Mouse (Mus musculus) heart, adult 2 months (tissue): ENCODE measurements around the gene Vars. TPM values are rescaled to one million over a fixed set of nuclear protein-coding genes. Genes with fewer than 3 reads are reported as not detected.
"Not testable (repeated sequence)": the region's sequence is repeated elsewhere in the genome, so short reads cannot be mapped to it uniquely, and the experiment has no call there.

ENCODE experiments used
- DNase-seq, 2 experiments: peaks; one replicate each; pipeline ENCODE4 v3.0.0; 2021
- H3K27ac ChIP-seq: fragments of 200-600 bp; 2 replicates; pipeline ENCODE4 v1.8.1; 2022
- H3K27me3 ChIP-seq: fragments of 200-500 bp; 2 replicates; pipeline ENCODE4 v1.6.1; 2012; ENCODE audit warnings: mild to moderate bottlenecking, low read length, inconsistent platforms, mixed read lengths; ENCODE audit not compliant: control insufficient read depth, insufficient read depth
- H3K36me3 ChIP-seq: fragments of 200-500 bp; 2 replicates; pipeline ENCODE4 v1.6.1; 2012; ENCODE audit warnings: low read length, inconsistent platforms; ENCODE audit not compliant: control insufficient read depth, insufficient read depth
- H3K4me1 ChIP-seq: fragments of 200-500 bp; 2 replicates; pipeline ENCODE4 v1.6.1; 2011; ENCODE audit warnings: low read length; ENCODE audit not compliant: control insufficient read depth, insufficient read depth
- H3K4me3 ChIP-seq: fragments of 200-600 bp; 2 replicates; pipeline ENCODE4 v1.8.1; 2022
- H3K79me2 ChIP-seq: fragments of 200-500 bp; replicated peaks from 2 replicates; pipeline ENCODE4 v1.6.1; 2012; ENCODE audit warnings: mild to moderate bottlenecking, inconsistent platforms, low read length, moderate library complexity, mixed read lengths; ENCODE audit not compliant: control insufficient read depth, insufficient read depth
- H3K9ac ChIP-seq: fragments of 200-500 bp; 2 replicates; pipeline ENCODE4 v1.6.1; 2012; ENCODE audit warnings: low read depth, mild to moderate bottlenecking, control low read depth, inconsistent platforms, low read length, mixed read lengths
- CTCF ChIP-seq: fragments of 200-600 bp; IDR thresholded peaks from 2 replicates; pipeline ENCODE4 v1.8.1; 2022; ENCODE audit warnings: antibody characterized with exemption, mild to moderate bottlenecking, moderate library complexity
- EP300 ChIP-seq: fragments of 200-500 bp; IDR thresholded peaks from 2 replicates; pipeline ENCODE4 v1.6.1; 2011; ENCODE audit warnings: low read depth, low read length, control low read depth; ENCODE audit not compliant: insufficient read depth
- POLR2A ChIP-seq: fragments of 200-500 bp; IDR thresholded peaks from 2 replicates; pipeline ENCODE4 v1.6.1; 2011; ENCODE audit warnings: mild to moderate bottlenecking, low read depth, low read length, control low read depth; ENCODE audit not compliant: insufficient read depth
- WGBS: fragments of 180-500 bp; shearing (Covaris S2); methylation state at CpG from one replicate; pipeline ENCODE4 v1.1.7; 2018; 5-methylcytosine and 5-hydroxymethylcytosine counted together
- intact Hi-C: fragments of 180-260 bp; cut with DNase I; formaldehyde crosslinking; loops from one replicate; pipeline ENCODE4 v1.15.1; 2025
- polyA plus RNA-seq: library from polyadenylated mRNA; depleted of rRNA; stranded (reverse); fragments of >200 nt; gene quantifications from 2 replicates; pipeline ENCODE4 v1.2.3, GENCODE M21; 2012
- total RNA-seq, 2 experiments: library from RNA; stranded (reverse); gene quantifications; 2 replicates each; pipeline ENCODE4 v1.2.3; 2021

The Vars gene
- total and polyA plus RNA-seq, 3 experiments, result 27.0 to 39.2 (median 28.5) TPM

DNA sequence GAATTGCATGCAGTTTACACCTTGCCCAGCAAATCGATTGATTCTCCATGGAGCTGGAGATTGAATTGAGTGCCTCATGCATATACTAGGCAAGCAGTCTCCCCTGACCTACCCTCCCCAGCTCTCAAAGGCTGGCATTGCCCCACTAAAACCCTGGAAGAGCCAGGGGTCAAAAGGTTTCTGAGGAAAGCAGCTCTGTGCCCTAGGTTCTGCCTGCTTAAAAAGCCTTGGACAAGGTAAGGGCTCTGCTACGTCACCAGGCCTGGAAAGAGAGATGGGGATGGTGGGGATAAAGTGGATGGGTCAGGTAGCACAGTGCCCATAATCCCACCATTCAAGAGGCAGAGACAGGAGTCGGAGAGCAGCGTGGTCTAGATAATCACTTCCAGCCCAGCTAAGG is 46.0 kb upstream of the Vars start:
- intact Hi-C loops, result no loop called here
- no peaks in the 10 kb centered on the region; the same call in 1 of the 2 replicates for H3K4me1 ChIP-seq
- DNase-seq, result no peak
- H3K27me3 ChIP-seq, result no peaks in the 10 kb centered on the region
- 91% methylated on average over 4 of the region's 4 CpGs for WGBS
- no peaks in the 10 kb centered on the region for H3K36me3 ChIP-seq
- H3K4me3 ChIP-seq, result no peak overlapping the region
- no peak for TF ChIP-seq POLR2A
- H3K27ac ChIP-seq, result no peak overlapping the region
- H3K9ac ChIP-seq, result no peak overlapping the region
- H3K79me2 ChIP-seq, result no peaks in the 10 kb centered on the region

- H3K27ac ChIP-seq, result no peak overlapping the region
- H3K79me2 ChIP-seq, result no peaks in the 10 kb centered on the region
- no peak overlapping the region for H3K4me3 ChIP-seq
- no peaks in the 10 kb centered on the region for H3K27me3 ChIP-seq
- H3K4me1 ChIP-seq, result peaks cover 1% of the 10 kb centered on the region; the same call in 1 of the 2 replicates
- DNase-seq, result no peak
- intact Hi-C loops, result no loop called here
- WGBS, result 72% methylated on average over 3 of the region's 3 CpGs
- H3K9ac ChIP-seq, result no peak overlapping the region
- no peaks in the 10 kb centered on the region; the same call in 1 of the 2 replicates for H3K36me3 ChIP-seq
- TF ChIP-seq POLR2A, result no peak
- TF ChIP-seq CTCF, result no peak
- TF ChIP-seq EP300, result no peak
These were observed 44.9 kb upstream of the Vars start for GRCm38 (mm10) chr17:34955884-34956283.

DNA sequence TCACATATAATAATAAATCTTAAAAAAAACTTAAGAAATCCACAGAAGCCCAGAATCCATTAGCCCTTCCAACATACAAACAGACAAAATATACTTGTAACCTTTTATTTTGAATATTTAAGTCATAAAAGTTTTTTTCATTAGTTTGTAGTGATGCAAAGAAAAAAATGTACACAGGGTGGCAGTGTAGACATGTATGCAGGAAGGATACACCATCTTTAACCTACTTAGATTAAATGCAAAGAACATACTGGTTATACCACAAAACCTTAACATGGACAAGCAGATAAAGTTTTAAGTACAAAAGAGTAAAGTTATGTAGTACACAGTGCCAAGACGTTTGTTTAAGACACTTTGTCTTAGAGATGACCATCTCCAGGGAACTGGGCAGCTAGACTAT is 44.4 kb upstream of the Vars start:
- no peaks in the 10 kb centered on the region for H3K79me2 ChIP-seq
- peaks cover 1% of the 10 kb centered on the region; the same call in 1 of the 2 replicates for H3K4me1 ChIP-seq
- TF ChIP-seq POLR2A (no peak), CTCF (peak; percentile 66)
- WGBS, result 19% methylated on average over 1 of the region's 1 CpGs
- H3K27me3 ChIP-seq, result no peaks in the 10 kb centered on the region
- DNase-seq, result no peak
- H3K4me3 ChIP-seq, result no peak overlapping the region
- H3K27ac ChIP-seq, result no peak overlapping the region
- H3K36me3 ChIP-seq, result no peaks in the 10 kb centered on the region; the same call in 1 of the 2 replicates
- H3K9ac ChIP-seq, result no peak overlapping the region
- intact Hi-C loops, result no loop called here

GRCm38 (mm10) chr17:34957291-34957690 is 43.5 kb upstream of the Vars start:
- peak overlapping the region; percentile 49; the same call in 1 of the 2 replicates for H3K9ac ChIP-seq
- intact Hi-C loops, H3K27ac ChIP-seq, DNase-seq, H3K27me3 ChIP-seq, H3K4me3 ChIP-seq, H3K79me2 ChIP-seq, H3K36me3 ChIP-seq, H3K4me1 ChIP-seq: not testable (repeated sequence)
- 8% methylated on average over 34 of the region's 40 CpGs for WGBS

DNA sequence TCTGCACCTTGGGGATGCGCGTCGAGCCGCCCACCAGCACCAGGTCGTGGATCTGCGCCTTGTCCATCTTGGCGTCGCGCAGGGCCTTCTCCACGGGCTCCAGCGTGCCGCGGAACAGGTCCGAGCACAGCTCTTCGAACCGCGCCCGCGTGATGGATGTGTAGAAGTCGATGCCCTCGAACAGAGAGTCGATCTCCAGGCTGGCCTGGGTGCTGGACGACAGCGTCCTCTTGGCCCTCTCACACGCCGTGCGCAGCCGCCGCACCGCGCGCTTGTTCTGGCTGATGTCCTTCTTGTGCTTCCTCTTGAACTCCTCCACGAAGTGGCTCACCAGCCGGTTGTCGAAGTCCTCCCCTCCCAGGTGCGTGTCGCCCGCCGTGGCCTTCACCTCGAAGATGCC is 42.8 kb upstream of the Vars start:
- intact Hi-C loops, H3K4me3 ChIP-seq, H3K27ac ChIP-seq, DNase-seq, H3K79me2 ChIP-seq, H3K9ac ChIP-seq, H3K27me3 ChIP-seq, H3K4me1 ChIP-seq, H3K36me3 ChIP-seq: not testable (repeated sequence)
- 19% methylated on average over 26 of the region's 40 CpGs for WGBS

DNA sequence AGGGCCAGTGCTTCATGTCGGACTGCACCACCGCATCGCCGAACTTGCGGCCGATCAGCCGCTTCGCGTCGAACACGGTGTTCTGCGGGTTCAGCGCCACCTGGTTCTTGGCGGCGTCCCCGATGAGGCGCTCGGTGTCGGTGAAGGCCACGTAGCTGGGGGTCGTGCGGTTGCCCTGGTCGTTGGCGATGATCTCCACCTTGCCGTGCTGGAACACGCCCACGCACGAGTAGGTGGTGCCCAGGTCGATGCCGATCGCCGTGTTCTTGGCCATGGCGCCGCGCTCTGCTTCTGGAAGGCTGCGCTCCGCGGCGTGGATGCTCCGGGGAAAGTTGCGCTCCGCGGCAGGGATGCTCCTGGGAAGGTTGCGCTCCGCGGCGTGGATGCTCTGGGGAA is 42.1 kb upstream of the Vars start:
- peak in 1 of 2 experiments; percentile 51 for DNase-seq
- H3K4me1 ChIP-seq, intact Hi-C loops, H3K27me3 ChIP-seq, H3K79me2 ChIP-seq, H3K36me3 ChIP-seq: not testable (repeated sequence)
- Histone ChIP-seq H3K4me3 (peak overlapping the region; percentile 53), H3K9ac (peak overlapping the region; percentile 82), H3K27ac (peak overlapping the region; percentile 77)
- 0% methylated on average over 23 of the region's 47 CpGs for WGBS

- Histone ChIP-seq H3K9ac (peak within 1 kb of the TSS; percentile 97), H3K27ac (peak within 1 kb of the TSS; percentile 100), H3K4me3 (peak within 1 kb of the TSS; percentile 80)
- H3K36me3 ChIP-seq, H3K4me1 ChIP-seq, H3K79me2 ChIP-seq, intact Hi-C loops, H3K27me3 ChIP-seq: not testable (repeated sequence)
- TF ChIP-seq EP300, result peak; percentile 89
- TF ChIP-seq POLR2A, result peak; percentile 94
- under 1% methylated on average over 32 of the region's 32 CpGs for WGBS
- DNase-seq, result peak; percentile 92 to 95
These were observed 41.5 kb upstream of the Vars start, which contains the start of gene Hspa1b for GRCm38 (mm10) chr17:34959130-34959778. Gene Hspa1b (minus strand): TSS chr17:34959238.
